Mouse (Mus musculus) thymus, postnatal 0 days (tissue): ENCODE data around the gene Src. TPM values are rescaled to one million over a fixed set of nuclear protein-coding genes. Genes with fewer than 3 reads are reported as not detected.

Source experiments
- DNase-seq: peaks from one replicate; pipeline ENCODE4 v3.0.0-alpha.2; 2015; ENCODE audit warnings: low spot score
- polyA plus RNA-seq: library from polyadenylated mRNA; unstranded; fragments of >200 nt; fragmentation: Nextera tagmentation; extraction: Ambion mirVana; gene quantifications from 2 replicates; pipeline ENCODE4 v1.2.1, GENCODE M21; 2015

Gene Src
- polyA plus RNA-seq, 1 experiment from 2014 or later, result 5.3 TPM

DNA sequence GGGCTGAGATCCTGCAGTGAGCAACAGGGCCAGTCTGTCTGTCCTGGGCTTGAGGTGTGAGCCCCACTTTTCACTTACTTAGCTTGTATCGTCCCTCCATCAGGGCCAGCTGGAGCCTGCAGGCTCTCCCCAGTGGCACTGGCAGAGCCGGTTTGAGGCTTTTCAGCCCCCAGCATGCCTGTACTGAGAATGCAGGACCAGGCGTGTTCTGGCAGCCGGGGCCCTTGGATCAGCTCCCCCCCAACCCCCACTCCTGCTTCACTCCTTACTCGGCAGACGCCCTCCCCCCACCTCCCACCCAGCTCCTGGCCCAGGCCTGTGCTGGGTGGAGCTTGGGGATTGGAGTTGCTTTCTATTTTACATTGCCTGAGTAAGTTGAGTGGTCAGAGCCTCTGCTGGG lies 16.3 kb downstream of the Src start:
- DNase-seq, result no peak

DNA sequence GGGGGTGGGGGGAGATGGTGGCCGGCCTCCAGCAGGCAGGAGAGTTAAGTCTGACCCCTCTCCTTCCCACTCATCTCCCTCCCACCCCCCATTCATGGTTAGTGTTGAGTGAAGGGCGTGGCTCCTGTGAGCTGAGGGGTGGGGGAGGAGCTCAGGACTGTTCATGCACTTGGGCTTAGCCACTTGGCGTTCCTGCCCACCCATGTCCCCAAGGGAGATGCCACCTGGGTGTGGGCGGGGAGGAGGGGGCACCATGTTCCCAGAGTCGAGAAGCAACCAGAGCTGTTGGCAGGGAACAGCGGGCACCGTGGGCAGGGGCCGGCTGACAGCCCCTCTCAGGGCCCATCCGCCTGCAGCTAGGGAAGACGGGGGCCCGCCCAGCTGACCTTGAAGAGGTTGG lies 18.3 kb downstream of the Src start:
- DNase-seq, result no peak

DNA sequence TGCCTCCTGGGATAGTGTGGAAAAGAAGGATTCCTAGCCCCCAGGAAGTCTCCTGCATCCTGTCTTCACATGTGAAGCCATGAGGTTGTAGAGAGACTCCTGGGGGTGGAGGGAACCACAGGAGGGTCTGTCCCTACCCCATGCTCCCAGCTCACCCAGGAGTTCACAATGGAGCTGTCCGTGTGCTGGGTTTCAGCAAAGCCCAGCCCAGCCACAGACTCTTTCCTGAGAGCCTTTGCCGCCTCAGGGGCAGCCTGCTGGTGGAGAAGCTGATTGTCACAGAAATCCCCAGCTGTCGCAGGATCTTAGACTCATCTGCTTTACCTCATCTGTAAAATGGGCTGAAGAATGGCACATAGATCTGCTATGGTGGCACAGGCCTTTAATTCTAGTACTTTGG lies 18.9 kb downstream of the Src start:
- DNase-seq, result no peak

DNA sequence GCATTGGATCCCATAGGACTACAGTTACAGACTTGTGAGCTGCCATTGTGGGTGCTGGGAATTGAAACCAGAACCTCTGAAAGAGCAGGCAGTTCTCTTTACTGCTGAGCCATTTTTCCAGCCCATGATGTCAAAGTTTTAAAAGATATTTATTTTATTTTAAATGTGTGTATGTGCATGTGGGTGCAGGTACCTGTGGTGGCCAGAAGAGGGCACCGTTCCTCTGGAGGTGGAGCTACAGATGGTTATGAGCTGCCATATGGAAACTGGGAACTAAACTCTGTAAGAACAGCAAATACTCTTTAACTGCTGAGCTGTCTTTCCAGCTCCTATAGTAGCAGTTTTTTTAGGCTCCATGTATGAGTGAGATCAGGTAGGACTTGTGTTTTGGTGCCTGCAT lies 23.1 kb downstream of the Src start:
- no peak for DNase-seq

DNA sequence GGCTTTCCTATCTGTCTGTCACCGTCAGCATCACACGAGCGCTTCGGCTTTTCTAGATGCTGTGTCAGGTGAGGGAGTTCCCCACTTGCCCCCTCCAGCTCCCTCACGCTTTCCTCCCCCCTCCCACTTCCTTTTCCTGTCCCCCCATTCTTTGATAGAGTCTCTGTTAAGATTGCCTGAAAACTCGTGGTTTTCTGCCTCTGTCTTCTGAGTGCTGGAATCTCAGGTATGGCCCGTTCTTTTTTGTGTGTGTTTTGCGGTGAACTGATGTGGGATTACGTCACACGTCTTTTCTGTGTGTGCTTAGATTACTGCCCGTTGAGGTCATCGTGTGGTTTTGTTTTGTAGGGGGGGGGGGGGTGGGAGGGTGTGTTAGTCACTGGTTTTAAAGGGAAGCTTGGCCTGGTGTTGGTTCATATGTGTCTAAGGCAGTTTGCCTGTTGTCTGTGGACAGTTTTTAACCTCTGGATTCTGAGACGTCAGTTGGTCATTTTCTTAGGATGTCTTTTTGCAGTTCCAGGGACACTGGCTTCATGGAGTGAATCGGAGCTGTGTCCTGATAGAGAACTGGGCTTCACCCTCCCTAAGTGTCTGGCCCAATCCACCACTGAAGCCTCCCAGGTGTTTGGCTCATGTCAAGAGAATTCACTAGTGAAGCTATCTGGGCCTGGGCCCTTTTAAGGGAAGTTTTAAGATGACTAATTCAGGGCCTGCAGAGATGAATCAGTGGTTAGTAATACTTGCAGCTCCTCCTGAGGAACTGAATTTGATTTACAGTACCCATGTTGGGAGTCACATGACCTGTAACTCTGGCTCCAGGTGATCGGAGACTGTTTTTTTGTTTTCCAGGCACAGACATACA lies 29.3 kb downstream of the Src start:
- DNase-seq, result peak; percentile 75

DNA sequence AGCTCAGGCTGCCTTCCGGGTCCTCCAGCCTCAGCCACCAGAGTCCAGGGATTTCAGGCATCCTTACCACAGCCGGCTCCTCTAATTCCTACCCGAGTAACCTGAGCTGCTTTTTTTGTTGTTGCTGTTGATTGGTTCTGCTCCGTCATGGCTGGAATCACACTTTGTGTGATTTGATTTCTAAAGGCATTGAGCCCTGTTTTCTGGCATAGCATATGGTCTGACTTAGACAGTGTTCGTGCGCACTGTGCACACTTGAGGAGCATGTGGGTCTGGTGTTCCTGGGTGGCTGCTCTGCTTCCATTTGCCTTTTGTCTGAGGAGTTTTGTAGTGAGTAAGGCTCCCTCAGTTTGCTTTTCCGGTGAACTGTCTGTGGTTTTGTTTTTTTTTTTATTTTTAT lies 30.1 kb downstream of the Src start:
- no peak for DNase-seq

DNA sequence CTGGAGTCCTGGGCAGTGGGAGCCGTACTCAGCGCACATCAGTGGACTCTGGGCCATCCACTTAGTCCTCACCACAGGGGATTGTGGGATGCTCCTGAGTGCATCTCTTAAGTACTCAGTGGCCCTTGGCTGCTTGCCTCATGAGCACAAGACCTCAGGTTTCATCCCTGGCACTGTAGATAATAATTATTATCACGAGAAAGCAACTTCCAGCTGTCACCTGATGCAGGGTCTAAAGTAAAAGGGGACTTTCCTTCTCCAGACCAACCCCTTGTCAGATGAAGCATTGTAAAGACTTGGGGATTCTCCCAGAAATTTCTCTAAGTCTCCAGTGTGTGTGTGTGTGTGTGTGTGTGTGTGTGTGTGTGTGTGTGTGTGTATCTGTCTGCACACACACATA lies 32.7 kb downstream of the Src start:
- DNase-seq, result no peak

DNA sequence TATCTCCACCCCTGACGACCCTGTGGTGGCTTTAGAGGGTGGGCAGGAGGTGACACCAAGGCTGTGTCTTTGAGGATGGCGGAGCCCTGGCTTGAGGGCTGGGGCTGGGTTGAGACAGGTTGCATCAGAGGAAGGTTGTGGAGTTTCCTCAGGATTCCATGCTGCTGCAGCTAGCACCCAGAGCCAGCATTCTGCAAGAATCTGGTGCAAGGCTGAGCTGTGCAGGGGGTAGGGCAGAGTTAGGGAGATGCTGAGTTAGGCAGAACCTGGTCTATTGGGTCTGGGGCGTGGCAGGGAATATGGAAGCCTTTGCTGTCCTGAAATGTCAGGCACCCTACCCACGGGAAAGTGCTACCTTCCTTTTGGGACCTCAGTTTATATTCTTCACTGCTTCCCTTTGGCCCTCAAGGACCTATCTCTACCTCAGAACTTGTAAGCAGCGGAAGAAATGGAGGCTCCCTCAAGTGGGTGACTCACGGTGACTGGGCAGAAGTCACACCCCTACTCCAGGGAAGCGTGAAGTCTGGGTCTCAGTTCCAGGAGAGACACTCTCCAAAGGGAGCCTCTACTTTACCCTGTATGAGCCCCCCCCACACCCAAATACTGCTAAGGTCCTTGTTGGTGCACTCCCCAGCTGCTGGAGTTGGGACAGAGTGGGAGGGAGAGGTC lies 33.3 kb downstream of the Src start:
- DNase-seq, result no peak

DNA sequence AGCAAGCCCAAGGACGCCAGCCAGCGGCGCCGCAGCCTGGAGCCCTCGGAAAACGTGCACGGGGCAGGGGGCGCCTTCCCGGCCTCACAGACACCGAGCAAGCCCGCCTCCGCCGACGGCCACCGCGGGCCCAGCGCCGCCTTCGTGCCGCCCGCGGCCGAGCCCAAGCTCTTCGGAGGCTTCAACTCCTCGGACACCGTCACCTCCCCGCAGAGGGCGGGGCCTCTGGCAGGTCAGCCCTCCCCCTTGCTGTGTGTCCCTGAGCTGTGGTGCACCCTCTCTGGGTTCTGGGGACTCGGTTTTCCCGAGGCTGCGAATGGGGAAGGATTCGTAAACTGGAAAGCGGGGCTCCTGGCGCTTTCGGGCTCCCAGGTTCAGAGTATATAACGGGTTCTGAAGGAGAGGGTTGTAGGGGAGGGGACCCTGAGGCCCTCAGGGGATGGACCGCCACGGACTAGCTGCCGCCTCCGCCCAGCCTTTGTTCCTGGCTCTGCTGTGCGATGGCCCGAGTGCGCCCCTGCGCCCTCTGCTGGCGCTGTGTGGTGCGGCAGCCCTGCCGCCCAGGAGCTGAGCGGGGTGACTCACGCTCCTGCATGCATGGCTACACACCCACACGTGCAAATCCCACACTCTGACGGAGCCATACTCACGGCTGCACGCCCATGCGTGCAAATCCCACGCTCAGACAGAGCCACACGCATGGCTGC lies 39.0 kb downstream of the Src start:
- DNase-seq, result peak; percentile 83

DNA sequence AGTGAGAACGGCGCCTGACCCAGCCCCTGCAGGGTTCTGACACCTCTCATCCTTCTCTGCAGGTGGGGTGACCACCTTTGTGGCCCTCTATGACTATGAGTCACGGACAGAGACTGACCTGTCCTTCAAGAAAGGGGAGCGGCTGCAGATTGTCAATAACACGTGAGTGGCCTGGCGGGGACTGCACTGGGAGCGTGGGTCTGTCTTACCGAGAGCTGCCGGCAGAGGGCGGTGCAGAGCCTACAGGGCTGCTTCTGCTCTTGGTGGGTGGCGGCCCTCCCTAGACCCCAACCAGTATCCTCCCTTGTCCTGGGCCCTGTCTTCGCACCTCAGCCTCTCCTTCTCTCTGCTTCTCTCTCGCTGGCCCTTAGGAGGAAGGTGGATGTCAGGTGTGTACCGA lies 40.2 kb downstream of the Src start:
- peak; percentile 71 for DNase-seq

DNA sequence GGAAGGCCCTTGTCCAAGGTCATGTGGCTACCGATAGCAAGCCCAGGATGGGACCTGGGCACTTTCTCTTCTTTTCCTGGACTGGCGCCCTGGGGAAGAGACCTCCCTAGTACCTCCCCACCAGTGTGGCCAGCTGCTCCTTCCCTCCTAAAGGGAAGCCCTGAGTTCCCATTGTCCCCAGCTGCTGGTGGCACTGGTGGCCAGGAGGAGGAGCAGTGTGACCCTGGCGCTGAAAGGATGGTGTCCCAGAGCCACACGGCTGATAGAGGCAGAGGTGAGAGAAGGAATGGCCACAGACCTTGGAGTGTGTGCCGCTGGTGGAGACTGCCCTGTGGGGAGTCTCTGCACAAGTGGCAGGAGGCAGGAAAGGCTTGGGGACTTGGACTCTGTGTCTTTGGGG lies 41.5 kb downstream of the Src start:
- DNase-seq, result no peak

DNA sequence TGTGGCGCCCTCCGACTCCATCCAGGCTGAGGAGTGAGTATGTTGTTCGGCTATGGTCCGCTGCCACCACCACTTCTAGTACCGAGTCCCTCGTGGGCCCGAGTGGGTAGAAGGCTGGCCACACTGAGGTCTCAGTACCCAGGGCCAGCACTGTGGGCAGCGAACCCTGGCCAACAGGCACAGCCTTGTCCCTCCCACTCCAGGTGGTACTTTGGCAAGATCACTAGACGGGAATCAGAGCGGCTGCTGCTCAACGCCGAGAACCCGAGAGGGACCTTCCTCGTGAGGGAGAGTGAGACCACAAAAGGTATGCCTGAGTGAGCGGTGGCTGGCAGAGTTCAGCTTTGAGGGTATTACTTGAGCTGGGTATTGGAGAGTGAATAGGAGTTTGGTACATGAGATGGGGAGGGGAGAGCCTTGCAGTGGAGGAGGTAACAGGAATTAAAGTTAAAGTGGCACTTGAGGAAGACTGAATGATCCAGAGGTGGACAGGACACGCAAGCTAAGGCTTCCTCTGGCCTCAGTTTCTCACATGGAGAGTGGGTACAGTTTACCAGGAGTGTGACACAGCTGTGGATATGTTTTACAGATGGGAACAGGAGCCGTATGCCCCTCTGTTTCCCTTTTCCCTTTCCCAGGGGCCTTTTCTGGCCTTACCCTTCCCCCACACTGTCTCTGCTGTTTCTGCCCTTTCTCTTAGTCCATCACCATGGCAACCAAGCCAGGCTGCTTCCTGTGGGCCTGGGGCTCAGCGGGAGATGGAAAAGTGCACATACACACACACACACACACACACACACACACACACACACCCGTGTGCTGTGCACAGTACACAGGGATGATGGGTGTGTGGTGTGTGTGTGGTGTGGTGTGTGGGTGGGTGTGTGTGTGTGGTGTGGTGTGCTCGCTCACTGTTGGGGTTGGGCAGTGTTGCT lies 44.8 kb downstream of the Src start:
- no peak for DNase-seq

DNA sequence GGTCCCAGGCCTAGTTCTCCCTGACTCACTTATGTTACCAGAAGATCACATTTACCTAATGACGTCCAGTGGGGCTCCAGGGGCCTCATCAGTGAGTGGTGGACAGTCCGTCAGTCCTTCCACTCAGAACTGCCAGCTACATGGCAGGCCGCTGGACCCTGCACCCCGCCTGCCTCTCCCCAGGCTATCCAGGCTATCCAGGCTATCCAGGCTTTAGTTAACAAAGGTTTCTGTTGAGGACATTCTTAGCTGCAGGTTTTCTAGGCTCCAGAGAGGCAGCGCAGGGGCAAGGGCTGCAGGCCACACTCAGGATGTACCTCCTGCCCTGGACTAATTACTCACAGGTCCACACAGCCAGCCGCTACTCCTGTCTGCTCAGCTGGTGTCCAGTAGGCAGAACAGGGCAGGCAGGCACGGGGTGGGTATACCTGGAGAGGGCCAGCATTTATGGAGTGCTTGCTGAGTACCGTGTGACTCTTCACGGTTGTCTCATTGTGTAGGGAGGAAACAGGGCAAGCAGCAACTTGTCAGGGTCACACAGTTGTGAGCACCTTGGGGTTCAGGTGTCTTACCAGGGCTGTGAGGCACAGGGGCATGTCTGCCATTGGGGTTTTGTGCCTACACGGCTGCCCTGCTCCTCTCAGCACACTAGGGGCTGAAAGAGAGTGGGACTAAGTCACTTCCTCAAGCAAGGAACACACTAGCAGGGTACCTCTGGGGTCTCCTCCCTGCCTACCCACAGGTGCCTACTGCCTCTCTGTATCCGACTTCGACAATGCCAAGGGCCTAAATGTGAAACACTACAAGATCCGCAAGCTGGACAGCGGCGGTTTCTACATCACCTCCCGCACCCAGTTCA lies 45.9 kb downstream of the Src start:
- DNase-seq, result no peak

DNA sequence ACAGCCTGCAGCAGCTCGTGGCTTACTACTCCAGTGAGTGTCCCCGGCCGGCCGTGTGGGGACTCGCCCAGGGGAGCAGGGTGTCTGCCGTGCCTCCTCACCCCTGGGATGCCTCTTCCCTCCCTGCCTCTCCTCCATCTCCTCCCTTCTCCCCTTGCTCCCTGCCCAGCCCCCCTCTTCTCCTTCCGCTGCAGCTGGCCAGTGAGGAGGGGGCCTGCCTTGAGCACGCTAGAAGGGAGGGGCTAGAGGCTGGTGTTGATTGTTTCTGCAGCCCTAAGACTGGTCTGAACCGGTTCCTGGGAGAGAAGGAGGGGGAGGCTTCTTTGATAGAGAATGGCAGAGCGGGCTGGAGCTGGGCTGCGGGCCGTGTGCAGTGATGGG lies 46.5 kb downstream of the Src start:
- no peak for DNase-seq

DNA sequence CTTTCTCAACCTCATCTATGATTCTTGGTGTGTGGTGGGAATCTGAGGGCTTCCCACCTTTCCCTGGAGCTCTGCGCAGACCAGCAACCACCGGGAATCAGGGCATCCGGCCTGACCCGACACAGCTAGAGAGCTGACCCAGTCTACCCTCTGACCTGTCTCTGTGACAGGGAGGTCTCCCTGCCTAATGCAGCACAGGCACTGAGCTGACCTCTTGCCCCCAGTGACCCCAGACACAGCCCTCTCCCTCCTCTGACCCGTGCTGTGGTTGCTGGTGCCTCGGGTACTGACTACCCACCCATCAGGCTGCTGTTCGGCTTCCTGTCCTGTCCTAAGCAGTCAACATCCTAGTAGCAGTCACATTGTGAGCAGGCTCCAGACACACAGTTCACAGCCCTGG lies 48.6 kb downstream of the Src start:
- no peak for DNase-seq

DNA sequence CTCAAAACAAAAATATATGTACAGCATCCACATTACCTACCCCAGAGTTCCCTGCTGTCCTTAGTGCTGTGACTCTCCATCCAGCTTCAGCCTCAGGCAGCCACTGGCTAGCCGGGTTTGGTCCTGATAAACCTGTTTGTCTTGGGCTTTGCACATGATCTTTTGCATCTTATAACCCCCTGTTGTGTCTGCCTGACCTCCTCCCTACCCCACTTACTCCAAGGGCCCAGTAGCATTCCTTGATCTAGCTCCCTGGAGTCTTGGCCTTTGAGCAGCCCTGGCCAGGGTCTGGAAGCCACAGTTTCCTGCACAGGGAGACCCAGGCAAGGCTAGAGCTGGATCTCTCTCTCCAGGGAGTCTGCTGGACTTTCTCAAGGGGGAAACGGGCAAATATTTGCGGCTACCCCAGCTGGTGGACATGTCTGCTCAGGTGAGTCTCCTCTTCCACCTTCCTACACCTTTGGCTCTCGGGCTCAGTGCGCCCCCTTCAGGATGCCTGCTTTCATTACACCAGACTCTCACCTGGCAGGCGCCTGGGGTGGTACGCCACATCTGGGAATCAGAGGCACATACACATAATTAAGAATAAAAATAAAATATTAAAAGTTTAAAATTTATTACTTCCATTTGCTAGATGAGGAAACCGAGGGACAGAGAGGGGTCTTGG lies 50.0 kb downstream of the Src start:
- DNase-seq, result no peak

DNA sequence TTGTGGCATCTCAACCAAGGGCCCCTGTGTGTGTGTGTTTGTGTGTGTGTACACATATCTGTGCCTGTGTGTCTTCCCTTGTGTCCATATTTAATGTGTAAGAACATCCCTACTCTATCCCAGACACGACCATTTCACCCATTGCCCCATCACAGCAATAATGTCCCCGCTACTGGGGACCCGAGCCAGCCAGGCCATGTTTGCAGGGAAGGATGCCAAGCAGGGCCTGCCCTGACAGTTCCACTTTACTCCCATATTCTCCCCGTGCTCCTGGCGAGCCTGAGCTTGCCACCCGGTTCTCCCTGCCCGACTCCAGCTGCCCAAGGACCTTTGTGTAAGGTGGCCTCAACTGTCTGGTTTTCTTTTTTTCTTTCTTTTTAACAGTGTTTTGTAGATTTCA lies 53.0 kb downstream of the Src start:
- DNase-seq, result no peak

DNA sequence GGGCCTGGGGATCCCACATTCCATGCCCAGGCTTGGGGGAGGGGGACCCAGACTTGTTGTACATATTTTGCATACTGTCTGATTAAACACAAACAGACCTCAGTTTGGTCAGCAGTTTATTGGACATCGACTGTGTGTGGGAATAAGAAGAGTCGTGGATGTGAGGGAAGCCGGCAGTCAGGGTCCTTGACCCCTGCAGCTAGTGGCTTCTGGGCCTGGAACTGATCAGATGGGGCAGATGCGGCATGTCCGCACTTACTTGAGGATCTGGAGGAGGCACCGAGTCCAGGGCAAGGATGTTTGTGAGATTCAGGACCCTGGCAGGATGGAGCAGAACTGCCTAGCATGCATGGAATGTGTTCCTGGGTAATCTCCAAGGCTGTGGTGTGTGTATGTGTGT lies 53.5 kb downstream of the Src start:
- no peak for DNase-seq

DNA sequence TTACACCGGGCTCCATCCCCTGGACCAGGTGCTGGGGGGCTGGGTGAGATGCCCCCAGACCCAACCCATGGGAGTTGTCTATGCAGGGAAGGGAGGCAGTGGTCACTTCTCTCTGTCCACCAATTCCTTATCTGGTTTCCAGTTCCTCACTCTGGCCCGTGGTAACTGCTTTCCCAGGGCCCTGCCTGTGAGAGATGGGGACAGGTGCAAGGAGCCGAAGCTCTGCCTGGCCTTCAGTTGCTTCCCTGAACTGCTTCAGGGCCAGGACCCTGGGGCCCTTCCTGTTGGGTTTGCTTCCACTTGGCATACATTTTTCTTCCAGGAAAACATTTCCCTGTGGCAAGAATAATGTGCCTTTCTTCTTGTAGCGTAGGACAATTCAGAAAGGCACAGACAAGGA lies 54.2 kb downstream of the Src start:
- no peak for DNase-seq

DNA sequence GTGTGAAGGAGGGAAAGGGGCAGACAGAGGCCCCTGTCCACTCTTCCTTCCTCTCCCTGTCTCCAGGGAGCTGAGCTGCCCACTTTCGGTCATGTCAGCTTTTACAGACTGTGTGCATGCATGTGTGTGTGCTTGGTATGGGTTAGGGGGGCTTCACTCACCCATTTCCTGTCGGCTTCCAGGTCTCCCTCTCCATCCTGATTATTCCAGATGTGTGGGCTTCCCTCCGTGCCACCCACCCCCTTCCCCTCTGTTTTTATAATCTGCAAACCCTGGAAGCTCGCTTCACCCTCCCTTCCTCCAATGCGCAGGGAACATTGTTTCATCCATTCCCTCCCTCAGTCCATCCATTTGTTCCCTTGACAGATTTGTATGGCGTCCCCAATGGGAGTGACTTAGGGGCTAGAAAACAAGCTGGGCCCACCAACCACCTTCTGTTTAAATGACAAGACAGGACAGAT lies 56.1 kb downstream of the Src start:
- DNase-seq, result no peak
